Mouse (Mus musculus) ES-E14 (cell line): ENCODE measurements around the gene Hadhb.

Experiments used
- HCFC1 ChIP-seq: IDR thresholded peaks from 2 replicates; pipeline ENCODE4 v1.6.1; 2012; ENCODE audit warnings: low read length, inconsistent platforms, borderline replicate concordance; ENCODE audit not compliant: insufficient read depth
- MAFK ChIP-seq: IDR thresholded peaks from 2 replicates; pipeline ENCODE4 v1.6.1; 2014; ENCODE audit warnings: mild to moderate bottlenecking, low read depth, low read length, inconsistent platforms; ENCODE audit not compliant: insufficient read depth

- TF ChIP-seq HCFC1 (no peak), MAFK (no peak)
Measured at GRCm38 (mm10) chr5:30131246-30131645, 23.8 kb upstream of the Hadhb start.
